Mouse (Mus musculus): ENCODE results near the gene Zswim4. TPM values are rescaled to one million over a fixed set of nuclear protein-coding genes. Genes with fewer than 3 reads are reported as not detected.

The Zswim4 gene
- polyA plus RNA-seq, 1 experiment from 2014 or later = 9.3 TPM

DNA sequence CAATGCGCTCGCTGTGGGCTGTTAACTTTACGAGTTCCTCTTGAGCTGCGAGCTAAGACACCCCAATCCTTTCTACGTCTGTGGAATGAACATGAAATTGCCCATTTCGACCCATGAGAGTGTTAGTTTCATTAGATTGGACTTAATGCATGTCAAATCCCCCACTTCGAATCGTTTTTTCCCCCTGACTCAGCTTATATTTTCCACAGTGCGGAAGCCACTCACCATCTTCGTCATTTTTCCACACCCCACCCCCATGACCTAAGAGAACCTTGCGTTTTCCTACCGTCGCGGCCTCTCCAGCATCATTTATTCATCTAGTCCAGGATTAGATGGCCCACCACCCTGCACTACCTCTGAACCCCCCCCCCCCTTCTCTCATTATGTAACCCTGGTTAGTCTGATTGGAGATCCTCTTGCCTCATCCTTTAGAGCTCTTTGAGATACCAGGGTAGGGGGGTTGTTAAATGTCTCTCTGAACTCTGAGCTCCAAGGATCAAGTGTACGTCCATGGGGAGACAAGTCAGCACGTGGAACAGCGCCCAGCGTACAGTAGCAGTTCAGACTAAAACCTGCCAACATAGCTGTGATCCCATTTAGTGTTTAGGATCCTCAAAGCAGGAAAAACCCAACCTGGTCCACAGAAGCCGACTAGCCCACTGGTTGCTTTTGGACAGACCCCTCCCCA, 831 bp upstream of the Zswim4 start:
- WGBS = 13% methylated on average over 19 of the region's 19 CpGs
- ATAC-seq (ENCODE audit: insufficient number of reproducible peaks, insufficient read depth, low FRiP score, low read depth) = no peak
- peak overlapping the region; percentile 58 for H3K4me2 ChIP-seq (replicated peaks; ENCODE audit: low read depth, low read length)
- H3K9me3 ChIP-seq (ENCODE audit: control insufficient read depth, low read depth, low read length) = no peaks in the 10 kb centered on the region
- H3K27me3 ChIP-seq (ENCODE audit: control insufficient read depth, insufficient read depth, low read length) = no peaks in the 10 kb centered on the region
- peaks cover 16% of the 10 kb centered on the region; the same call in 1 of the 2 replicates for H3K4me1 ChIP-seq (ENCODE audit: control insufficient read depth, insufficient read depth, low read length)
- H3K36me3 ChIP-seq (ENCODE audit: control insufficient read depth, insufficient read depth, low read length) = 0 out of 2 replicates have a peak, but pooled peaks cover 4% of the 10 kb centered on the region
- H3K9ac ChIP-seq (replicated peaks; ENCODE audit: low read depth, low read length) = peak overlapping the region; percentile 51
- H3K4me3 ChIP-seq (ENCODE audit: low read depth, low read length) = peak overlapping the region; percentile 89
- peak overlapping the region; percentile 44; the same call in 1 of the 2 replicates for H3K27ac ChIP-seq (ENCODE audit: low read length)

DNA sequence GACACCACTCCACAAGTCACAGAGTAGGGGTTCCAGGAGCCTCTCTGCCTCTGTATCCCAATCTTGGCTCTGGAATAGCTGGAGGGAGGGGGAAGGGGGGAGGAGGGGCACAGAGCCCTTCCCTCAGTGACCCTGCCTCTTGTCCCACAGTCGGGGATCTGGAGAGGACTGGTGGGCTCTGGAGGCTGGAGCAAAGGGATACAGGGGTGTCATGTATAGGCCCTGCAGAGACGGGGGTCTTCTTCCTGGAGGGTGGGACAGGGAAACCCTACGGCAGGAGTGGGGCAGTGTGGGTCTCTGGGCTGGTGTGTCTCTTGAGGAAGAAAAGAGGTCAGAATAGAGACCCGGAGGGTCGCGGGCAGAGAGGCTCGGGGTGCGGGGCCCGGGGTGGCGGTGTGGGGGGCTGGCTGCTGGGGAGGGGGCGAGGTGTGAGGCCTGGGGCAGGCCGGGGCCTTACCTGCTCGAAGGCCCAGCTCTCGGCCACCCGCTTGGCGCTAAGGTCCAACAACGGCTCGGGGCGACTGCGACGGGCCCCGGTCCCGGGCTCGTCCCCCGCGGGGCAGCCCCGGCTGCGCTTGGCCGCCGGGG, 351 bp downstream of the Zswim4 start:
- ATAC-seq (ENCODE audit: insufficient number of reproducible peaks, insufficient read depth, low FRiP score, low read depth) = peak; percentile 20
- Histone ChIP-seq H3K36me3 (ENCODE audit: control insufficient read depth, insufficient read depth, low read length) (peaks cover 4% of the 10 kb centered on the region; the same call in 1 of the 2 replicates), H3K4me2 (replicated peaks; ENCODE audit: low read depth, low read length) (peak overlapping the region; percentile 89), H3K9ac (replicated peaks; ENCODE audit: low read depth, low read length) (peak overlapping the region; percentile 79), H3K27me3 (ENCODE audit: control insufficient read depth, insufficient read depth, low read length) (no peaks in the 10 kb centered on the region), H3K9me3 (ENCODE audit: control insufficient read depth, low read depth, low read length) (no peaks in the 10 kb centered on the region), H3K4me3 (ENCODE audit: low read depth, low read length) (peak overlapping the region; percentile 89), H3K4me1 (ENCODE audit: control insufficient read depth, insufficient read depth, low read length) (peaks cover 16% of the 10 kb centered on the region; the same call in 1 of the 2 replicates), H3K27ac (ENCODE audit: low read length) (peak overlapping the region; percentile 61; the same call in 1 of the 2 replicates)
- under 1% methylated on average over 26 of the region's 30 CpGs for WGBS

GRCm38 (mm10) chr8:84235746-84236409, 977 bp downstream of the Zswim4 start:
- peaks cover 16% of the 10 kb centered on the region; the same call in 1 of the 2 replicates for H3K4me1 ChIP-seq (ENCODE audit: control insufficient read depth, insufficient read depth, low read length)
- peak overlapping the region; percentile 61; the same call in 1 of the 2 replicates for H3K27ac ChIP-seq (ENCODE audit: low read length)
- H3K4me2 ChIP-seq (replicated peaks; ENCODE audit: low read depth, low read length) = peak overlapping the region; percentile 89
- WGBS = 18% methylated on average over 10 of the region's 10 CpGs
- ATAC-seq (ENCODE audit: insufficient number of reproducible peaks, insufficient read depth, low FRiP score, low read depth) = no peak
- peak overlapping the region; percentile 79 for H3K9ac ChIP-seq (replicated peaks; ENCODE audit: low read depth, low read length)
- peak overlapping the region; percentile 89 for H3K4me3 ChIP-seq (ENCODE audit: low read depth, low read length)
- H3K36me3 ChIP-seq (ENCODE audit: control insufficient read depth, insufficient read depth, low read length) = peaks cover 4% of the 10 kb centered on the region; the same call in 1 of the 2 replicates
- no peaks in the 10 kb centered on the region for H3K27me3 ChIP-seq (ENCODE audit: control insufficient read depth, insufficient read depth, low read length)
- no peaks in the 10 kb centered on the region for H3K9me3 ChIP-seq (ENCODE audit: control insufficient read depth, low read depth, low read length)

- H3K4me2 ChIP-seq (replicated peaks; ENCODE audit: low read depth, low read length) = no peak overlapping the region
- no peak overlapping the region for H3K9ac ChIP-seq (replicated peaks; ENCODE audit: low read depth, low read length)
- no peak overlapping the region for H3K27ac ChIP-seq (ENCODE audit: low read length)
- H3K27me3 ChIP-seq (ENCODE audit: control insufficient read depth, insufficient read depth, low read length) = no peaks in the 10 kb centered on the region
- no peaks in the 10 kb centered on the region for H3K9me3 ChIP-seq (ENCODE audit: control insufficient read depth, low read depth, low read length)
- ATAC-seq (ENCODE audit: insufficient number of reproducible peaks, insufficient read depth, low FRiP score, low read depth) = no peak
- peaks cover 16% of the 10 kb centered on the region; the same call in 1 of the 2 replicates for H3K4me1 ChIP-seq (ENCODE audit: control insufficient read depth, insufficient read depth, low read length)
- peaks cover 27% of the 10 kb centered on the region for H3K36me3 ChIP-seq (ENCODE audit: control insufficient read depth, insufficient read depth, low read length)
- no peak overlapping the region for H3K4me3 ChIP-seq (ENCODE audit: low read depth, low read length)
- 85% methylated on average over 2 of the region's 2 CpGs for whole genome bisulfite sequencing
Measured at GRCm38 (mm10) chr8:84233055-84233454, 3.8 kb downstream of the Zswim4 start.

- no peaks in the 10 kb centered on the region for H3K9me3 ChIP-seq (ENCODE audit: control insufficient read depth, low read depth, low read length)
- H3K36me3 ChIP-seq (ENCODE audit: control insufficient read depth, insufficient read depth, low read length) = peaks cover 50% of the 10 kb centered on the region
- no peak overlapping the region for H3K4me2 ChIP-seq (replicated peaks; ENCODE audit: low read depth, low read length)
- H3K4me1 ChIP-seq (ENCODE audit: control insufficient read depth, insufficient read depth, low read length) = peaks cover 5% of the 10 kb centered on the region; the same call in 1 of the 2 replicates
- no peaks in the 10 kb centered on the region for H3K27me3 ChIP-seq (ENCODE audit: control insufficient read depth, insufficient read depth, low read length)
- H3K27ac ChIP-seq (ENCODE audit: low read length) = no peak overlapping the region
- WGBS = 84% methylated on average over 17 of the region's 17 CpGs
- H3K4me3 ChIP-seq (ENCODE audit: low read depth, low read length) = no peak overlapping the region
- no peak for ATAC-seq (ENCODE audit: insufficient number of reproducible peaks, insufficient read depth, low FRiP score, low read depth)
- H3K9ac ChIP-seq (replicated peaks; ENCODE audit: low read depth, low read length) = no peak overlapping the region
Measured at GRCm38 (mm10) chr8:84230735-84231134, 6.1 kb downstream of the Zswim4 start.

- WGBS = 85% methylated on average over 21 of the region's 21 CpGs
- no peaks in the 10 kb centered on the region for H3K27me3 ChIP-seq (ENCODE audit: control insufficient read depth, insufficient read depth, low read length)
- H3K27ac ChIP-seq (ENCODE audit: low read length) = no peak overlapping the region
- H3K36me3 ChIP-seq (ENCODE audit: control insufficient read depth, insufficient read depth, low read length) = peaks cover 83% of the 10 kb centered on the region
- H3K9ac ChIP-seq (replicated peaks; ENCODE audit: low read depth, low read length) = no peak overlapping the region
- no peak overlapping the region for H3K4me2 ChIP-seq (replicated peaks; ENCODE audit: low read depth, low read length)
- ATAC-seq (ENCODE audit: insufficient number of reproducible peaks, insufficient read depth, low FRiP score, low read depth) = no peak
- no peaks in the 10 kb centered on the region for H3K9me3 ChIP-seq (ENCODE audit: control insufficient read depth, low read depth, low read length)
- no peak overlapping the region for H3K4me3 ChIP-seq (ENCODE audit: low read depth, low read length)
- no peaks in the 10 kb centered on the region for H3K4me1 ChIP-seq (ENCODE audit: control insufficient read depth, insufficient read depth, low read length)
Measured at GRCm38 (mm10) chr8:84223322-84224029, 13.4 kb downstream of the Zswim4 start.

- H3K27ac ChIP-seq (ENCODE audit: low read length) = no peak overlapping the region
- peaks cover 83% of the 10 kb centered on the region for H3K36me3 ChIP-seq (ENCODE audit: control insufficient read depth, insufficient read depth, low read length)
- no peak overlapping the region for H3K4me2 ChIP-seq (replicated peaks; ENCODE audit: low read depth, low read length)
- no peaks in the 10 kb centered on the region for H3K27me3 ChIP-seq (ENCODE audit: control insufficient read depth, insufficient read depth, low read length)
- H3K9ac ChIP-seq (replicated peaks; ENCODE audit: low read depth, low read length) = no peak overlapping the region
- H3K4me3 ChIP-seq (ENCODE audit: low read depth, low read length) = no peak overlapping the region
- no peaks in the 10 kb centered on the region for H3K9me3 ChIP-seq (ENCODE audit: control insufficient read depth, low read depth, low read length)
- H3K4me1 ChIP-seq (ENCODE audit: control insufficient read depth, insufficient read depth, low read length) = no peaks in the 10 kb centered on the region
- WGBS = 91% methylated on average over 9 of the region's 9 CpGs
- ATAC-seq (ENCODE audit: insufficient number of reproducible peaks, insufficient read depth, low FRiP score, low read depth) = no peak
Measured at GRCm38 (mm10) chr8:84222566-84223165, 14.2 kb downstream of the Zswim4 start.

DNA sequence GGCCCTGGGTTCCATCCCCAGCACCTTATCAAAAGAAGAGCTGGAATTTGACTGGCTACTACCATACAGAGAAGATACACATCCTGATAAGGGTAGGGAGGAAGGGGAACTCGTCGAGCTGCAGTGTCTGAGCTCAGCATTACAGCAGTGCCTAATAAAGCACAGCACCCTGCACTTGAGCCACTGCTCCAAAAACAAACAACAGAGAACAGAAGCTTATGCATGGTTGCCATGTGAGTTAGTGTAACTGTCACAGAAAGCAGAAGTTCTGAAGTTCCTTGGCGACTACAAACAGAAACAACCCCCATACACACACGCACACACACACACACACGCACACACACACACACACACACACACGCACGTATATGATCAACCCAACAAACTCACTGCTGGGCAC, 16.8 kb downstream of the Zswim4 start:
- Histone ChIP-seq H3K27me3 (ENCODE audit: control insufficient read depth, insufficient read depth, low read length) (no peaks in the 10 kb centered on the region), H3K4me1 (ENCODE audit: control insufficient read depth, insufficient read depth, low read length) (no peaks in the 10 kb centered on the region), H3K36me3 (ENCODE audit: control insufficient read depth, insufficient read depth, low read length) (peaks cover 80% of the 10 kb centered on the region), H3K9me3 (ENCODE audit: control insufficient read depth, low read depth, low read length) (no peaks in the 10 kb centered on the region), H3K27ac (ENCODE audit: low read length) (no peak overlapping the region), H3K9ac (replicated peaks; ENCODE audit: low read depth, low read length) (no peak overlapping the region), H3K4me3 (ENCODE audit: low read depth, low read length) (no peak overlapping the region), H3K4me2 (replicated peaks; ENCODE audit: low read depth, low read length) (no peak overlapping the region)
- no peak for ATAC-seq (ENCODE audit: insufficient number of reproducible peaks, insufficient read depth, low FRiP score, low read depth)
- 83% methylated on average over 7 of the region's 7 CpGs for WGBS
